Mouse (Mus musculus) liver, adult 2 months (tissue): Measurements from ENCODE around the gene P2rx6.

Source experiments
- CTCF ChIP-seq: fragments of 200-500 bp; IDR thresholded peaks from 2 replicates; pipeline ENCODE4 v1.5.1; 2011; ENCODE audit warnings: low read depth, low read length, control low read depth
- POLR2A ChIP-seq: fragments of 200-500 bp; IDR thresholded peaks from 2 replicates; pipeline ENCODE4 v1.6.1; 2011; ENCODE audit warnings: low read length, control low read depth; ENCODE audit not compliant: insufficient read depth; ENCODE audit errors: extremely low read depth

GRCm38 (mm10) chr16:17584555-17584954 lies 22.9 kb downstream of the P2rx6 start:
- TF ChIP-seq CTCF, result no peak
- TF ChIP-seq POLR2A, result no peak
